Mouse (Mus musculus): ENCODE measurements around the gene Prkaa2. TPM values are rescaled to one million over a fixed set of nuclear protein-coding genes. Genes with fewer than 3 reads are reported as not detected.

The Prkaa2 gene
- 11.7 and 13.2 TPM in 2 replicates for total RNA-seq (2021)
- long read RNA-seq, full-length matches to known transcripts, result 11 of 16 reads
- long read RNA-seq, partial matches to known transcripts, result 1 of 16 reads
- long read RNA-seq, other reads (novel, unspliced or antisense), result 4 of 16 reads

- peak; percentile 84 for DNase-seq
Observed at GRCm38 (mm10) chr4:105109199-105109989, at the start of gene Prkaa2. TSS of gene Prkaa2 (minus strand) at chr4:105109890.

GRCm38 (mm10) chr4:105159531-105159870 lies 49.8 kb upstream of the Prkaa2 start:
- DNase-seq, result no peak

GRCm38 (mm10) chr4:105158651-105159530 lies 49.2 kb upstream of the Prkaa2 start:
- no peak for DNase-seq

GRCm38 (mm10) chr4:105158169-105158555 lies 48.5 kb upstream of the Prkaa2 start:
- DNase-seq, result peak; percentile 72

GRCm38 (mm10) chr4:105157276-105158168 lies 47.8 kb upstream of the Prkaa2 start, which contains the start of gene Plpp3:
TSS of gene Plpp3 (plus strand) at chr4:105157347.
- DNase-seq, result peak; percentile 89

GRCm38 (mm10) chr4:105156955-105157275 lies 47.2 kb upstream of the Prkaa2 start:
- DNase-seq, result no peak

- no peak for DNase-seq
Observed at GRCm38 (mm10) chr4:105156281-105156680, 46.6 kb upstream of the Prkaa2 start.

GRCm38 (mm10) chr4:105153227-105153626 lies 43.5 kb upstream of the Prkaa2 start:
- no peak for DNase-seq

GRCm38 (mm10) chr4:105151911-105152690 lies 42.4 kb upstream of the Prkaa2 start:
- peak; percentile 65 for DNase-seq

GRCm38 (mm10) chr4:105149492-105149891 lies 39.8 kb upstream of the Prkaa2 start:
- no peak for DNase-seq

- DNase-seq, result no peak
Observed at GRCm38 (mm10) chr4:105133350-105134050, 23.8 kb upstream of the Prkaa2 start.

- DNase-seq, result no peak
Observed at GRCm38 (mm10) chr4:105131756-105132314, 22.1 kb upstream of the Prkaa2 start.

GRCm38 (mm10) chr4:105129212-105129611 lies 19.5 kb upstream of the Prkaa2 start:
- DNase-seq, result no peak

GRCm38 (mm10) chr4:105122429-105122828 lies 12.7 kb upstream of the Prkaa2 start:
- DNase-seq, result peak; percentile 78

GRCm38 (mm10) chr4:105121081-105121480 lies 11.4 kb upstream of the Prkaa2 start:
- no peak for DNase-seq

GRCm38 (mm10) chr4:105113468-105113867 lies 3.8 kb upstream of the Prkaa2 start:
- no peak for DNase-seq

GRCm38 (mm10) chr4:105113042-105113441 lies 3.4 kb upstream of the Prkaa2 start:
- DNase-seq, result no peak

- no peak for DNase-seq
Observed at GRCm38 (mm10) chr4:105111770-105112169, 2.1 kb upstream of the Prkaa2 start.

GRCm38 (mm10) chr4:105110684-105111035 lies 970 bp upstream of the Prkaa2 start:
- DNase-seq, result no peak

- no peak for DNase-seq
Observed at GRCm38 (mm10) chr4:105109990-105110683, 447 bp upstream of the Prkaa2 start.
